Mouse (Mus musculus): ENCODE data around the gene Tmem30a.

GRCm38 (mm10) chr9:79784439-79784838 is 8.9 kb downstream of the Tmem30a start:
- TF ChIP-seq CTCF (IDR thresholded peaks at IDR 0.05; ENCODE audit: low read depth, low read length): no peak
- TF ChIP-seq GATA1 (IDR thresholded peaks at IDR 0.05; ENCODE audit: borderline replicate concordance, low read length): no peak

Data from G1E (cell line).